Mouse (Mus musculus) layer of hippocampus, postnatal 10 days (tissue): ENCODE measurements at regions not wholly inside any gene's neighbourhood (a gene's known extent, or its start where the extent isn't known, plus 50 kb on each side); places are given as distances from the start of the nearest gene placed in this dataset.

Experiments used
- DNase-seq, 2 experiments: peaks; one replicate each; pipeline ENCODE4 v3.0.0; 2021; ENCODE audit warnings: low spot score in 2 of 2

GRCm38 (mm10) chr9:52591188-52591587 is 88.4 kb downstream of the AI593442 start:
- DNase-seq = no peak

- DNase-seq = peak; percentile 15 to 20
Observed at GRCm38 (mm10) chr9:52574066-52574465, 105.5 kb downstream of the AI593442 start.

- DNase-seq = no peak
Observed at GRCm38 (mm10) chr9:52551577-52552281, 127.9 kb downstream of the AI593442 start.

- no peak for DNase-seq
Observed at GRCm38 (mm10) chr9:52546071-52546470, 133.5 kb downstream of the AI593442 start.

GRCm38 (mm10) chr9:52539086-52539485 is 140.5 kb downstream of the AI593442 start:
- DNase-seq = no peak

GRCm38 (mm10) chr9:52529444-52529915 is 150.1 kb downstream of the AI593442 start:
- no peak for DNase-seq

- DNase-seq = no peak
Observed at GRCm38 (mm10) chr9:52500487-52500886, 179.1 kb downstream of the AI593442 start.

- no peak for DNase-seq
Observed at GRCm38 (mm10) chr9:52495483-52496270, 183.9 kb downstream of the AI593442 start.

- peak; percentile 8 to 21 for DNase-seq
Observed at GRCm38 (mm10) chr9:52492947-52493505, 186.6 kb downstream of the AI593442 start.

- DNase-seq = peak in 1 of 2 experiments; percentile 23
Observed at GRCm38 (mm10) chr9:52473555-52474196, 205.9 kb downstream of the AI593442 start.

GRCm38 (mm10) chr9:52472859-52473258 is 206.7 kb downstream of the AI593442 start:
- peak; percentile 8 to 26 for DNase-seq

GRCm38 (mm10) chr9:52458518-52458917 is 221.1 kb downstream of the AI593442 start:
- DNase-seq = no peak

- DNase-seq = no peak
Observed at GRCm38 (mm10) chr9:52454445-52454844, 225.1 kb downstream of the AI593442 start.

- DNase-seq = no peak
Observed at GRCm38 (mm10) chr9:52451792-52452191, 227.8 kb downstream of the AI593442 start.

GRCm38 (mm10) chr9:52448245-52448644 is 231.3 kb downstream of the AI593442 start:
- DNase-seq = no peak

GRCm38 (mm10) chr9:52443228-52443627 is 236.4 kb downstream of the AI593442 start:
- DNase-seq = no peak

GRCm38 (mm10) chr9:52434215-52434614 is 245.4 kb downstream of the AI593442 start:
- peak in 1 of 2 experiments; percentile 21 for DNase-seq

GRCm38 (mm10) chr9:52425413-52425812 is 254.2 kb downstream of the AI593442 start:
- no peak for DNase-seq

- no peak for DNase-seq
Observed at GRCm38 (mm10) chr9:52422622-52423021, 254.2 kb upstream of the Zc3h12c start.

- DNase-seq = no peak
Observed at GRCm38 (mm10) chr9:52415706-52416105, 247.3 kb upstream of the Zc3h12c start.

- DNase-seq = peak; percentile 18 to 39
Observed at GRCm38 (mm10) chr9:52407841-52408240, 239.5 kb upstream of the Zc3h12c start.
